Mouse (Mus musculus) lung, embryonic 16.5 days (tissue): Measurements from ENCODE around the gene Vipr2. TPM values are rescaled to one million over a fixed set of nuclear protein-coding genes. Genes with fewer than 3 reads are reported as not detected.

ENCODE experiments used
- ATAC-seq: fragments of 200-750 bp; cut with Nextera tagmentation; 2 replicates; pipeline ENCODE4 v1.8.0; 2017; ENCODE audit warnings: low read depth, mild to moderate bottlenecking, moderate library complexity
- H3K27ac ChIP-seq: fragments of 300-500 bp; sonication (generic); 2 replicates; pipeline ENCODE4 v1.5.1; 2014; ENCODE audit warnings: mild to moderate bottlenecking, control low read depth, low read length
- H3K27me3 ChIP-seq: fragments of 300-500 bp; sonication (generic); 2 replicates; pipeline ENCODE4 v1.6.1; 2014; ENCODE audit warnings: low read depth, low read length, mixed read lengths; ENCODE audit not compliant: control insufficient read depth, insufficient read depth
- H3K36me3 ChIP-seq: fragments of 300-500 bp; sonication (generic); 2 replicates; pipeline ENCODE4 v1.6.1; 2014; ENCODE audit warnings: low read length; ENCODE audit not compliant: control insufficient read depth, insufficient read depth
- H3K4me1 ChIP-seq: fragments of 300-500 bp; sonication (generic); replicated peaks from 2 replicates; pipeline ENCODE4 v1.6.1; 2014; ENCODE audit warnings: low read length, mixed read lengths; ENCODE audit not compliant: control insufficient read depth, insufficient read depth
- H3K4me2 ChIP-seq: fragments of 300-500 bp; sonication (generic); 2 replicates; pipeline ENCODE4 v1.6.1; 2014; ENCODE audit warnings: low read depth, low read length, control low read depth
- H3K4me3 ChIP-seq: fragments of 300-500 bp; sonication (generic); 2 replicates; pipeline ENCODE4 v1.5.1; 2014; ENCODE audit warnings: mild to moderate bottlenecking, low read length, control low read depth
- H3K9ac ChIP-seq: fragments of 300-500 bp; sonication (generic); 2 replicates; pipeline ENCODE4 v1.6.1; 2014; ENCODE audit warnings: low read length, control low read depth
- H3K9me3 ChIP-seq: fragments of 300-500 bp; sonication (generic); 2 replicates; pipeline ENCODE4 v1.6.1; 2016; ENCODE audit warnings: low read length; ENCODE audit not compliant: control insufficient read depth
- WGBS: fragments of 180-500 bp; shearing (Covaris S2); extraction: QIAGEN DNeasy Blood & Tissue Kit; methylation state at CpG from one replicate; pipeline ENCODE4 v1.1.7; 2014; 5-methylcytosine and 5-hydroxymethylcytosine counted together
- polyA plus RNA-seq: library from polyadenylated mRNA; unstranded; fragments of >200 nt; fragmentation: Nextera tagmentation; extraction: Ambion mirVana; gene quantifications from 2 replicates; pipeline ENCODE4 v1.2.1, GENCODE M21; 2015

Vipr2 gene
- 2.8 and 2.9 TPM in 2 replicates for polyA plus RNA-seq

GRCm38 (mm10) chr12:116077074-116077854 is at the start of gene Vipr2:
Gene Vipr2, plus strand, starts transcription at chr12:116077726.
- H3K4me1 ChIP-seq = peaks cover 7% of the 10 kb centered on the region
- H3K9me3 ChIP-seq = no peaks in the 10 kb centered on the region
- H3K4me3 ChIP-seq = peak within 1 kb of the TSS; percentile 69
- H3K27me3 ChIP-seq = peaks cover 4% of the 10 kb centered on the region; the same call in 1 of the 2 replicates
- ATAC-seq = peak; percentile 95
- H3K36me3 ChIP-seq = no peaks in the 10 kb centered on the region
- no peak within 1 kb of the TSS for H3K27ac ChIP-seq
- peak within 1 kb of the TSS; percentile 95 for H3K4me2 ChIP-seq
- 6% methylated on average over 33 of the region's 33 CpGs for WGBS
- peak within 1 kb of the TSS; percentile 73 for H3K9ac ChIP-seq

DNA sequence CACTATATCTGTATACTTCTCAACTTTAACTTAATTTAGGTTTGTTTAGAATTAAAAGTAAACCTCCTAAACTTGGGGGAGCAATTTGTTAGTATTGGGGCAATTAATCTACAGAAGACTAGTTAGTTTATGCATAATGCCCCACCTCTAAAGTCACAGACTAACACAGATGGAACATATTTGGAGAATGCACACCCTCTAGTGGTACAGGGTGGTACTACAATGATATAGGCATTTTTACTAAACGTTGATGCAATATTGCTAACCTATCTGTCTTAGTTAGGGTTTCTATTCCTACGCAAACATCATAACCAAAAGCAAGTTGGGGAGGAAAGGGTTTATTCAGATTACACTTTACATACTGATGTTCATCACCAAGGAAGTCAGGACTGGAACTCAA is 49.4 kb upstream of the Vipr2 start:
- H3K27me3 ChIP-seq = no peaks in the 10 kb centered on the region
- H3K4me3 ChIP-seq = no peak overlapping the region
- no peak for ATAC-seq
- no peaks in the 10 kb centered on the region for H3K36me3 ChIP-seq
- H3K9ac ChIP-seq = no peak overlapping the region
- 57% methylated on average over 2 of the region's 2 CpGs for WGBS
- no peaks in the 10 kb centered on the region for H3K4me1 ChIP-seq
- H3K27ac ChIP-seq = no peak overlapping the region
- H3K9me3 ChIP-seq = no peaks in the 10 kb centered on the region
- H3K4me2 ChIP-seq = no peak overlapping the region

DNA sequence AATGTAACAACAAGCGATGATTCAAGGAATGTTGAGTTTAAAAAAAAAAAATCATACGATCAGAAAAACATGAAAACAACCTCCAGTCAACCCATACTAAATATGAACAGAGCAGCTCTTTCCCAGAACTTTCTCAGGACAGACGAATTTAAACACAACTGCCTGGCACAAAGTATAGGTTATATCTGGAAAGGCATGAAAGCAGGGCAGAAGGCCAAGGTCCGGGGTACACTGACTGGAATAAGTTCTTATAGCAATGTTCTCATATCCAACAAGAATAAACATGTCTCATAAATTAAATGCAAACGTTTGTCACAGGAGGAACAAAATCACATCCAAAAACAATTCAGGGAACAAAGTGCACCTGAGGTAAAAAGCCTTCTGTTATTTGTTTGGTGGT is 42.2 kb upstream of the Vipr2 start:
- H3K9me3 ChIP-seq = no peaks in the 10 kb centered on the region
- ATAC-seq = no peak
- WGBS = 57% methylated on average over 5 of the region's 5 CpGs

DNA sequence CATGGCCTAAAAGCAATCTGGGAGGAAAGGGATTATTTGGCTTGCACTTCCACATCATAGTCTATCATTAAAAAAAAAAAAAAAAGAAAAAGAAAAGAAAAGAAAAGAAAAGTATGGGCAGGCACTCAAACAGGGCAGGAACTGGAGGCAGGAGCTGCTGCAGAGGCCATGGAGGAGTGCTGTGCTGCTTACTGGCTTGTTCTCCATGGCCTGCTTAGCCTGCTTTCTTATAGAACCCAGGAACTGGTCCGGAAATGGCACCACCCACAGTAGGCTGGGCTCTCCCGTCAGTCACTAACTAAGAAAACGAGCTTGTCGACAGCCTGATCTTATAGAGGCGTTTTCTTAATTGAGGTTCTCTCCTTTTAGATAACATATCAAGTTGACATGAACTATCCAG is 32.7 kb upstream of the Vipr2 start:
- no peak overlapping the region for H3K4me2 ChIP-seq
- no peak for ATAC-seq
- H3K4me3 ChIP-seq = no peak overlapping the region
- H3K9ac ChIP-seq = no peak overlapping the region
- H3K36me3 ChIP-seq = no peaks in the 10 kb centered on the region
- WGBS = 75% methylated on average over 5 of the region's 5 CpGs
- no peak overlapping the region for H3K27ac ChIP-seq
- H3K27me3 ChIP-seq = no peaks in the 10 kb centered on the region
- peaks cover 14% of the 10 kb centered on the region for H3K4me1 ChIP-seq
- no peaks in the 10 kb centered on the region for H3K9me3 ChIP-seq

More for the DNA sequence above, 42.2 kb upstream of the Vipr2 start:
- Histone ChIP-seq H3K4me2 (no peak overlapping the region), H3K27ac (no peak overlapping the region), H3K9ac (no peak overlapping the region), H3K36me3 (no peaks in the 10 kb centered on the region), H3K4me1 (no peaks in the 10 kb centered on the region), H3K27me3 (no peaks in the 10 kb centered on the region), H3K4me3 (no peak overlapping the region)

GRCm38 (mm10) chr12:116047440-116048377 is 29.8 kb upstream of the Vipr2 start, which contains the start of gene Zfp386:
Gene Zfp386, plus strand, starts transcription at chr12:116047724.
- H3K4me1 ChIP-seq = peaks cover 14% of the 10 kb centered on the region
- H3K4me2 ChIP-seq = peak within 1 kb of the TSS; percentile 75
- under 1% methylated on average over 55 of the region's 55 CpGs for WGBS
- no peaks in the 10 kb centered on the region for H3K36me3 ChIP-seq
- H3K9ac ChIP-seq = peak within 1 kb of the TSS; percentile 96
- ATAC-seq = peak; percentile 99
- no peaks in the 10 kb centered on the region for H3K27me3 ChIP-seq
- peak within 1 kb of the TSS; percentile 85 for H3K4me3 ChIP-seq
- H3K9me3 ChIP-seq = no peaks in the 10 kb centered on the region
- peak within 1 kb of the TSS; percentile 99 for H3K27ac ChIP-seq

DNA sequence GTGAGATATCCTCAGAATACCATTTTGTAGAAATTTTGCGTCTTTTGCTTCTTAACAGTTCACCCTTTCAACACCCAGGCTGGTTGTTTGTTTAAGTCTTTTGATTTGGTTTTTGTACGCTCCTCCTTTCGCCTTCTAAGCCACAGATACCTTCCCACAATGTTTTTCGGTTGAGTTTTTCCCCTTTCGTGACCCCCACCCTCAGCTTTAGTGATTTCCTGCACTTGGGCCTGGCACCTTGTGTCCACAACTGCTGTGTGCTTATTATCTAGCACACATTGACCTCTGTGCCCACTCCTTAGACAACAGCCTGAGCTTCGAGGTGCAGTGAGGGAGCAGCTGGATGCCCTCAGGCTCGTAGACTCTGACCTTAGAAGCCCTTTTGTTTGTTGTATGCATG is 28.8 kb upstream of the Vipr2 start:
- 46% methylated on average over 7 of the region's 7 CpGs for WGBS
- H3K36me3 ChIP-seq = no peaks in the 10 kb centered on the region
- no peaks in the 10 kb centered on the region for H3K9me3 ChIP-seq
- no peaks in the 10 kb centered on the region for H3K27me3 ChIP-seq
- H3K9ac ChIP-seq = peak overlapping the region; percentile 96
- H3K4me3 ChIP-seq = peak overlapping the region; percentile 85
- no peak overlapping the region for H3K27ac ChIP-seq
- no peak for ATAC-seq
- peak overlapping the region; percentile 75 for H3K4me2 ChIP-seq
- H3K4me1 ChIP-seq = peaks cover 14% of the 10 kb centered on the region

DNA sequence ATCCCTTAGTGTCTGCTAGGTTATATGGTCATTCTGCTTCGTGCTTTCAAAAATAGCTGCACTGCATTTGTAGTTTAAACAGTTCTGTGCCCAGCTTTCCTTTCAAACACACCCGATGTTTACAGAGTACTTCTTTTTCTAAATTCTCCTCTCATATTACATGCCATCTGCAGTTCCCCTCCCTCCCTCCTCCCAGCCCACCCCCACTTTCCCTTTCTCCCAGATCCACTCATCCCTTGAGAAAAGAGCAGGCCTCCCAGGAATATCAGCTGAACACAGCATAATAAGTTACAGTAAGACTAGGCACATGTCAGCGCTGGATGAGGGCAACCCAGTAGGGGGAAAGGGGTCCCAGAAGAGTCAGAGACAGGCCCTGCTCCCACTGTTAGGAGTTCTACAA is 28.3 kb upstream of the Vipr2 start:
- no peak overlapping the region for H3K27ac ChIP-seq
- no peaks in the 10 kb centered on the region for H3K27me3 ChIP-seq
- 56% methylated on average over 3 of the region's 3 CpGs for WGBS
- no peaks in the 10 kb centered on the region for H3K9me3 ChIP-seq
- H3K4me2 ChIP-seq = peak overlapping the region; percentile 75
- H3K36me3 ChIP-seq = peaks cover 2% of the 10 kb centered on the region; the same call in 1 of the 2 replicates
- ATAC-seq = no peak
- H3K4me1 ChIP-seq = peaks cover 14% of the 10 kb centered on the region
- 0 out of 2 replicates have a peak overlapping the region, but pooled peaks have one; percentile 4 for H3K9ac ChIP-seq
- no peak overlapping the region for H3K4me3 ChIP-seq

- Histone ChIP-seq H3K9ac (no peak overlapping the region), H3K4me3 (no peak overlapping the region), H3K36me3 (peaks cover 6% of the 10 kb centered on the region), H3K9me3 (no peaks in the 10 kb centered on the region), H3K4me1 (peaks cover 14% of the 10 kb centered on the region), H3K4me2 (no peak overlapping the region), H3K27ac (no peak overlapping the region), H3K27me3 (no peaks in the 10 kb centered on the region)
- 77% methylated on average over 6 of the region's 6 CpGs for WGBS
- no peak for ATAC-seq
Observed at GRCm38 (mm10) chr12:116049701-116050100, 27.8 kb upstream of the Vipr2 start.

- Histone ChIP-seq H3K36me3 (peaks cover 39% of the 10 kb centered on the region), H3K9me3 (peaks cover 8% of the 10 kb centered on the region), H3K4me2 (no peak overlapping the region), H3K4me3 (no peak overlapping the region), H3K9ac (no peak overlapping the region), H3K4me1 (peaks cover 3% of the 10 kb centered on the region; the same call in 1 of the 2 replicates), H3K27ac (no peak overlapping the region), H3K27me3 (no peaks in the 10 kb centered on the region)
- no peak for ATAC-seq
- WGBS = 89% methylated on average over 8 of the region's 8 CpGs
Observed at GRCm38 (mm10) chr12:116054342-116054741, 23.2 kb upstream of the Vipr2 start.
